8 mouse cellular contexts compared by ENCODE assay signal in the genomic region with DNA sequence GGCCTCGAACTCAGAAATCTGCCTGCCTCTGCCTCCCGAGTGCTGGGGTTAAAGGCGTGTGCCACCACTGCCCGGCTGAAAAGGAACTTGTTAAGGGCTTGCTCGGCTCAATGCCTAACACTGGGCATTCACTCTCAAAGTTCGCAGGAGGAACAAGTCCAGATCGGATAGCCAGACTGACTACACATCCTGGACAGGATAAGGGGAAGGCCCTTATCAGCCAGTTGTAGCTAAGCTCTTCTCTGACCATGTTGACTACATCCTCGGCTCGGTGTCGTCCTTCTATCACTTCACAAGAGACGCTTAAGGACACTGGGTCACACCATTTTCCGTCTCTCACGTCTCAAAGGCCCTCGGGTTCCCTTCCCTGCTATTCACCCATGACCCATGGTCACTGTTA. TPM values are rescaled to one million over a fixed set of nuclear protein-coding genes. Genes with fewer than 3 reads are reported as not detected.
A peak's percentile ranks its signal among the peaks of the same experiment; 100 is the strongest.
DNase-seq lines count a peak whose midpoint lies in the region; ATAC-seq and TF ChIP-seq lines count a peak whose summit lies in the region.

No protein-coding gene starts in this region.

- peak overlapping the region; percentile 89 for H3K4me2 ChIP-seq in lung, postnatal 0 days (replicated peaks; ENCODE audit: low read depth, low read length)
- peak overlapping the region; percentile 94 for H3K4me2 ChIP-seq in forebrain, embryonic 11.5 days (ENCODE audit: low read depth, low read length, severe bottlenecking)
- peak overlapping the region; percentile 88 for H3K4me2 ChIP-seq in liver, embryonic 11.5 days
- H3K4me2 ChIP-seq in stomach, postnatal 0 days (replicated peaks; ENCODE audit: low read depth), result peak overlapping the region; percentile 94

- ATAC-seq in lung, postnatal 0 days, result no peak; the same call in 1 of the 2 replicates
- 0 out of 2 replicates have a peak, but pooled peaks have one; percentile 10 for ATAC-seq in forebrain, embryonic 11.5 days (replicated peaks; ENCODE audit: low FRiP score)
- ATAC-seq in liver, embryonic 11.5 days (replicated peaks; ENCODE audit: low FRiP score), result peak; percentile 39
- ATAC-seq in stomach, postnatal 0 days (ENCODE audit: low FRiP score, low TSS enrichment), result no peak

- H3K9ac ChIP-seq in lung, postnatal 0 days (replicated peaks; ENCODE audit: low read depth), result peak overlapping the region; percentile 84
- H3K9ac ChIP-seq in forebrain, embryonic 11.5 days (ENCODE audit: low read length), result peak overlapping the region; percentile 95
- H3K9ac ChIP-seq in liver, embryonic 11.5 days (ENCODE audit: low read depth, low read length), result peak overlapping the region; percentile 95
- peak overlapping the region; percentile 92 for H3K9ac ChIP-seq in stomach, postnatal 0 days (ENCODE audit: low read length)

- H3K36me3 ChIP-seq in lung, postnatal 0 days (ENCODE audit: insufficient read depth, low read length), result peaks cover 3% of the 10 kb centered on the region; the same call in 1 of the 2 replicates
- peaks cover 2% of the 10 kb centered on the region; the same call in 1 of the 2 replicates for H3K36me3 ChIP-seq in forebrain, embryonic 11.5 days (ENCODE audit: control insufficient read depth, insufficient read depth, low read length)
- H3K36me3 ChIP-seq in liver, embryonic 11.5 days (ENCODE audit: control insufficient read depth, insufficient read depth, low read length), result peaks cover 22% of the 10 kb centered on the region
- H3K36me3 ChIP-seq in stomach, postnatal 0 days (ENCODE audit: control insufficient read depth, insufficient read depth, low read length), result no peaks in the 10 kb centered on the region

- TF ChIP-seq CTCF in lung, postnatal 0 days (IDR thresholded peaks at IDR 0.05), result no peak
- no peak for TF ChIP-seq CTCF in stomach, postnatal 0 days (IDR thresholded peaks at IDR 0.05; ENCODE audit: low read depth)

- intact Hi-C loops in left cerebral cortex, postnatal 25 days (cut with DNase I), result no loop called here

- 15% methylated on average over 14 of the region's 14 CpGs for WGBS in lung, postnatal 0 days
- 39% methylated on average over 14 of the region's 14 CpGs for WGBS in forebrain, embryonic 11.5 days
- 11% methylated on average over 14 of the region's 14 CpGs for WGBS in liver, embryonic 11.5 days
- 20% methylated on average over 14 of the region's 14 CpGs for WGBS in stomach, postnatal 0 days

- DNase-seq in lung, postnatal 0 days (ENCODE audit: low spot score), result no peak
- no peak for DNase-seq in lung, postnatal 4 days
- DNase-seq in forebrain, embryonic 11.5 days (ENCODE audit: low spot score), result no peak
- no peak for DNase-seq in liver, embryonic 11.5 days (ENCODE audit: low spot score)
- DNase-seq in stomach, postnatal 0 days (ENCODE audit: low spot score), result peak; percentile 21
- no peak for DNase-seq in testis, postnatal 14 days (ENCODE audit: low spot score)
- DNase-seq in urinary bladder, postnatal 25 days (ENCODE audit: low spot score), result no peak
- no peak for DNase-seq in left cerebral cortex, postnatal 25 days (ENCODE audit: low spot score in 2 of 2)

- peak overlapping the region; percentile 77 for H3K27ac ChIP-seq in lung, postnatal 0 days (ENCODE audit: low read length)
- H3K27ac ChIP-seq in forebrain, embryonic 11.5 days (ENCODE audit: low read depth, low read length), result 0 out of 2 replicates have a peak overlapping the region, but pooled peaks have one; percentile 25
- H3K27ac ChIP-seq in liver, embryonic 11.5 days (ENCODE audit: low read depth, low read length), result peak overlapping the region; percentile 84
- peak overlapping the region; percentile 85 for H3K27ac ChIP-seq in stomach, postnatal 0 days (replicated peaks)

- peak overlapping the region; percentile 88 for H3K4me3 ChIP-seq in lung, postnatal 0 days (ENCODE audit: low read depth, low read length)
- peak overlapping the region; percentile 88 for H3K4me3 ChIP-seq in forebrain, embryonic 11.5 days (ENCODE audit: low read depth, low read length)
- peak overlapping the region; percentile 94 for H3K4me3 ChIP-seq in liver, embryonic 11.5 days (ENCODE audit: low read depth, low read length)
- peak overlapping the region; percentile 92 for H3K4me3 ChIP-seq in stomach, postnatal 0 days (ENCODE audit: low read depth, low read length)

- TF ChIP-seq EP300 in lung, postnatal 0 days (IDR thresholded peaks at IDR 0.05), result no peak
- no peak for TF ChIP-seq EP300 in stomach, postnatal 0 days (optimal IDR thresholded peaks at IDR 0.05)

- H3K4me1 ChIP-seq in lung, postnatal 0 days (ENCODE audit: insufficient read depth, low read depth, low read length), result peaks cover 5% of the 10 kb centered on the region; the same call in 1 of the 2 replicates
- peaks cover 2% of the 10 kb centered on the region; the same call in 1 of the 2 replicates for H3K4me1 ChIP-seq in forebrain, embryonic 11.5 days (replicated peaks; ENCODE audit: control insufficient read depth, insufficient read depth, low read length)
- peaks cover 14% of the 10 kb centered on the region for H3K4me1 ChIP-seq in liver, embryonic 11.5 days (replicated peaks; ENCODE audit: control insufficient read depth, insufficient read depth, low read length)
- 0 out of 2 replicates have a peak, but pooled peaks cover 4% of the 10 kb centered on the region for H3K4me1 ChIP-seq in stomach, postnatal 0 days (replicated peaks; ENCODE audit: control insufficient read depth, insufficient read depth)

- H3K27me3 ChIP-seq in lung, postnatal 0 days (replicated peaks; ENCODE audit: insufficient read depth, low read length), result no peaks in the 10 kb centered on the region
- H3K27me3 ChIP-seq in forebrain, embryonic 11.5 days (ENCODE audit: control insufficient read depth, insufficient read depth, low read length), result no peaks in the 10 kb centered on the region
- H3K27me3 ChIP-seq in liver, embryonic 11.5 days (replicated peaks; ENCODE audit: control insufficient read depth, insufficient read depth, low read length), result no peaks in the 10 kb centered on the region
- no peaks in the 10 kb centered on the region for H3K27me3 ChIP-seq in stomach, postnatal 0 days (ENCODE audit: control insufficient read depth, insufficient read depth, low read length)

- H3K9me3 ChIP-seq in lung, postnatal 0 days (ENCODE audit: low read length), result no peaks in the 10 kb centered on the region
- H3K9me3 ChIP-seq in forebrain, embryonic 11.5 days (ENCODE audit: control insufficient read depth, low read length), result no peaks in the 10 kb centered on the region
- no peaks in the 10 kb centered on the region for H3K9me3 ChIP-seq in liver, embryonic 11.5 days (ENCODE audit: control insufficient read depth, low read length)
- H3K9me3 ChIP-seq in stomach, postnatal 0 days (ENCODE audit: control insufficient read depth, low read length), result no peaks in the 10 kb centered on the region

RNA-seq across cellular contexts. Expression of gene Oxld1, which starts 0.5 kb away (rescaled TPM):
- polyA plus RNA-seq in lung, postnatal 0 days (2015; fragmentation: Nextera tagmentation; extraction: Ambion mirVana), result 14.9 and 18.9 TPM in 2 replicates
- 11.3 and 11.6 TPM in 2 replicates for polyA plus RNA-seq in forebrain, embryonic 11.5 days (2014; fragmentation: Nextera tagmentation; extraction: Ambion mirVana)
- polyA plus RNA-seq in liver, embryonic 11.5 days (2014; fragmentation: Nextera tagmentation; extraction: Ambion mirVana), result 12.7 and 16.8 TPM in 2 replicates
- 18.2 and 19.8 TPM in 2 replicates for polyA plus RNA-seq in stomach, postnatal 0 days (2015; fragmentation: Nextera tagmentation; extraction: Ambion mirVana)
- total RNA-seq in left cerebral cortex, postnatal 25 days (2021), result 10 to 100 TPM; 12.6 to 15.9 TPM

RNA-seq across cellular contexts. Expression of gene Ccdc137, which starts 0.5 kb away (rescaled TPM):
- polyA plus RNA-seq in lung, postnatal 0 days (2015; fragmentation: Nextera tagmentation; extraction: Ambion mirVana), result 16.5 and 21.1 TPM in 2 replicates
- 30.3 and 33.8 TPM in 2 replicates for polyA plus RNA-seq in forebrain, embryonic 11.5 days (2014; fragmentation: Nextera tagmentation; extraction: Ambion mirVana)
- 51.5 and 52.0 TPM in 2 replicates for polyA plus RNA-seq in liver, embryonic 11.5 days (2014; fragmentation: Nextera tagmentation; extraction: Ambion mirVana)
- 13.3 and 18.2 TPM in 2 replicates for polyA plus RNA-seq in stomach, postnatal 0 days (2015; fragmentation: Nextera tagmentation; extraction: Ambion mirVana)
- total RNA-seq in left cerebral cortex, postnatal 25 days (2021), result 10 to 100 TPM; 21.5 to 29.0 TPM

RNA-seq across cellular contexts. Expression of gene Pde6g, which starts 4.1 kb away (rescaled TPM):
- not detected in 2 replicates for polyA plus RNA-seq in lung, postnatal 0 days (2015; fragmentation: Nextera tagmentation; extraction: Ambion mirVana)
- 0.21 and 0.59 TPM in 2 replicates for polyA plus RNA-seq in forebrain, embryonic 11.5 days (2014; fragmentation: Nextera tagmentation; extraction: Ambion mirVana)
- 0.18 and 0.51 TPM in 2 replicates for polyA plus RNA-seq in liver, embryonic 11.5 days (2014; fragmentation: Nextera tagmentation; extraction: Ambion mirVana)
- 0.15 TPM in 1 of 2 replicates, not detected in the other for polyA plus RNA-seq in stomach, postnatal 0 days (2015; fragmentation: Nextera tagmentation; extraction: Ambion mirVana)
- total RNA-seq in left cerebral cortex, postnatal 25 days (2021), result under 1 TPM in 1 of 2 experiments, not detected in 1; 0.18 TPM

RNA-seq across cellular contexts. Expression of gene Arl16, which starts 10.0 kb away (rescaled TPM):
- polyA plus RNA-seq in lung, postnatal 0 days (2015; fragmentation: Nextera tagmentation; extraction: Ambion mirVana), result 29.8 and 33.4 TPM in 2 replicates
- 50.1 and 54.2 TPM in 2 replicates for polyA plus RNA-seq in forebrain, embryonic 11.5 days (2014; fragmentation: Nextera tagmentation; extraction: Ambion mirVana)
- 39.1 and 40.2 TPM in 2 replicates for polyA plus RNA-seq in liver, embryonic 11.5 days (2014; fragmentation: Nextera tagmentation; extraction: Ambion mirVana)
- 24.4 and 30.6 TPM in 2 replicates for polyA plus RNA-seq in stomach, postnatal 0 days (2015; fragmentation: Nextera tagmentation; extraction: Ambion mirVana)
- total RNA-seq in left cerebral cortex, postnatal 25 days (2021), result 10 to 100 TPM; 56.7 to 58.1 TPM

RNA-seq across cellular contexts. Expression of gene Tspan10, which starts 14.9 kb away (rescaled TPM):
- not detected in 2 replicates for polyA plus RNA-seq in lung, postnatal 0 days (2015; fragmentation: Nextera tagmentation; extraction: Ambion mirVana)
- 0.19 TPM in 1 of 2 replicates, not detected in the other for polyA plus RNA-seq in forebrain, embryonic 11.5 days (2014; fragmentation: Nextera tagmentation; extraction: Ambion mirVana)
- 0.10 TPM in 1 of 2 replicates, not detected in the other for polyA plus RNA-seq in liver, embryonic 11.5 days (2014; fragmentation: Nextera tagmentation; extraction: Ambion mirVana)
- polyA plus RNA-seq in stomach, postnatal 0 days (2015; fragmentation: Nextera tagmentation; extraction: Ambion mirVana), result not detected in 2 replicates
- 1 to 10 TPM; 2.8 to 5.8 TPM for total RNA-seq in left cerebral cortex, postnatal 25 days (2021)

Comparison
In these comparisons a context has a peak if more than half of its experiments do, and no peak if none do; other contexts are left out.
1. ATAC-seq: peak in forebrain, embryonic 11.5 days (single experiment) and liver, embryonic 11.5 days (single experiment); none in lung, postnatal 0 days (single experiment) and stomach, postnatal 0 days (single experiment).
2. H3K27ac ChIP-seq: peak in every context shown above with its lines; median percentile 85 in stomach, postnatal 0 days; 84 in liver, embryonic 11.5 days; 77 in lung, postnatal 0 days; 25 in forebrain, embryonic 11.5 days.
3. Peak in every context shown above with its lines, with median percentiles within 50 percentile points of each other: H3K4me2 ChIP-seq, H3K4me3 ChIP-seq and H3K9ac ChIP-seq.